ENCODE assay signal across 18 mouse cellular contexts in genomic region chr11:106562707-106563106, GRCm38 (mm10). TPM values are rescaled to one million over a fixed set of nuclear protein-coding genes. Genes with fewer than 3 reads are reported as not detected.
DNase-seq lines count a peak whose midpoint lies in the region; ATAC-seq and TF ChIP-seq lines count a peak whose summit lies in the region.
"Had no signal": no experiment of that assay in that cellular context is flagged by ENCODE, and none has a peak within 500 bp of the region (broad histone marks: within the 10 kb centered on the region; RNA-seq: fewer than 3 reads in every experiment).

No protein-coding gene starts in this region.

- H3K27ac ChIP-seq in layer of hippocampus, adult 2 months = peak overlapping the region; percentile 85
- H3K27ac ChIP-seq in bone marrow, adult 2 months (ENCODE audit: control insufficient read depth, insufficient read depth, low read depth, low read length, poor library complexity) = 0 out of 2 replicates have a peak overlapping the region, but pooled peaks have one; percentile 5
- no peak overlapping the region for H3K27ac ChIP-seq in midbrain, embryonic 14.5 days (replicated peaks; ENCODE audit: low read depth, low read length)
- H3K27ac ChIP-seq: heart, adult 2 months; kidney, postnatal 0 days; liver, embryonic 14.5 days; midbrain, embryonic 10.5 days; stomach, postnatal 0 days had no signal

- 46% methylated on average over 4 of the region's 4 CpGs for WGBS in bone marrow, adult 2 months
- WGBS in midbrain, embryonic 14.5 days = 90% methylated on average over 4 of the region's 4 CpGs

- no peak for TF ChIP-seq POLR2A in bone marrow, adult 2 months (IDR thresholded peaks at IDR 0.05; ENCODE audit: borderline replicate concordance, control insufficient read depth, low read depth, low read length)

- no peak for DNase-seq in layer of hippocampus, adult 2 months (ENCODE audit: low spot score in 2 of 2)
- DNase-seq in layer of hippocampus, postnatal 25 days (ENCODE audit: extremely low spot score in 1 of 2, low spot score in 1 of 2) = no peak
- peak; percentile 38 for DNase-seq in CD4-positive helper T cell, adult 2 months (ENCODE audit: low read depth, low spot score)
- no peak for DNase-seq in right cerebral cortex, adult 2 months (ENCODE audit: low spot score in 2 of 2)
- DNase-seq in midbrain, embryonic 14.5 days = no peak
- DNase-seq: B cell, adult 2 months; cerebellum, adult 8-10 months; heart, postnatal 14 days; left cerebral cortex, postnatal 4 days; right cerebral cortex, postnatal 4 days; thymus, postnatal 4 days had no signal

- ATAC-seq in midbrain, embryonic 14.5 days (ENCODE audit: low FRiP score, low TSS enrichment) = no peak

- no peaks in the 10 kb centered on the region for H3K9me3 ChIP-seq in megakaryocyte, embryonic 14.5 days
- no peaks in the 10 kb centered on the region for H3K9me3 ChIP-seq in midbrain, embryonic 14.5 days (ENCODE audit: control insufficient read depth, low read length)
- H3K9me3 ChIP-seq: midbrain, embryonic 10.5 days had no signal

- H3K4me2 ChIP-seq in midbrain, embryonic 14.5 days (ENCODE audit: low read length) = no peak overlapping the region

- H3K36me3 ChIP-seq in megakaryocyte, embryonic 14.5 days (replicated peaks; ENCODE audit: low read length) = peaks cover 91% of the 10 kb centered on the region
- H3K36me3 ChIP-seq in midbrain, embryonic 14.5 days (ENCODE audit: control insufficient read depth, insufficient read depth, low read length) = peaks cover 15% of the 10 kb centered on the region

- H3K27me3 ChIP-seq in megakaryocyte, embryonic 14.5 days (replicated peaks) = no peaks in the 10 kb centered on the region
- no peaks in the 10 kb centered on the region for H3K27me3 ChIP-seq in midbrain, embryonic 14.5 days (ENCODE audit: control insufficient read depth, insufficient read depth, low read length)

- TF ChIP-seq CTCF in layer of hippocampus, adult 2 months (conservative IDR thresholded peaks at IDR 0.05) = no peak
- TF ChIP-seq CTCF in bone marrow, adult 2 months (IDR thresholded peaks at IDR 0.05; ENCODE audit: control insufficient read depth, insufficient read depth, low read length) = no peak

- H3K4me1 ChIP-seq in bone marrow, adult 2 months (ENCODE audit: control insufficient read depth, insufficient read depth, low read length) = peaks cover 4% of the 10 kb centered on the region
- peaks cover 92% of the 10 kb centered on the region for H3K4me1 ChIP-seq in megakaryocyte, embryonic 14.5 days
- no peaks in the 10 kb centered on the region for H3K4me1 ChIP-seq in midbrain, embryonic 14.5 days (ENCODE audit: control insufficient read depth, insufficient read depth, low read length)

- no peak overlapping the region for H3K4me3 ChIP-seq in layer of hippocampus, adult 2 months
- no peak overlapping the region for H3K4me3 ChIP-seq in bone marrow, adult 2 months (replicated peaks; ENCODE audit: control insufficient read depth, low read depth, low read length)
- H3K4me3 ChIP-seq in megakaryocyte, embryonic 14.5 days (replicated peaks) = peak overlapping the region; percentile 33
- H3K4me3 ChIP-seq in midbrain, embryonic 14.5 days (replicated peaks; ENCODE audit: low read depth, low read length) = no peak overlapping the region
- H3K4me3 ChIP-seq: heart, adult 2 months; midbrain, embryonic 10.5 days had no signal

- no peak overlapping the region for H3K9ac ChIP-seq in midbrain, embryonic 14.5 days (replicated peaks; ENCODE audit: low read length)
- H3K9ac ChIP-seq: liver, embryonic 14.5 days had no signal

RNA-seq across cellular contexts. Expression of gene Tex2, which starts 50.5 kb away (rescaled TPM):
- total RNA-seq in layer of hippocampus, adult 2 months (2021) = 100 to 1,000 TPM; 144 TPM
- total RNA-seq in layer of hippocampus, postnatal 25 days (2021) = 100 to 1,000 TPM; 129 to 144 TPM
- polyA plus RNA-seq in bone marrow, adult 2 months (2011; ENCODE audit: insufficient read depth, insufficient read length, low replicate concordance, missing spikeins) = 9.2 and 19.2 TPM in 2 replicates
- polyA plus RNA-seq in megakaryocyte, embryonic 14.5 days (2012; ENCODE audit: insufficient read depth, low replicate concordance) = 7.4 TPM in 1 of 2 replicates, not detected in the other
- polyA plus RNA-seq in midbrain, embryonic 14.5 days (2014; fragmentation: Nextera tagmentation; extraction: Ambion mirVana) = 27.3 and 29.1 TPM in 2 replicates
